Mouse (Mus musculus): Measurements from ENCODE around the gene Psenen.

DNA sequence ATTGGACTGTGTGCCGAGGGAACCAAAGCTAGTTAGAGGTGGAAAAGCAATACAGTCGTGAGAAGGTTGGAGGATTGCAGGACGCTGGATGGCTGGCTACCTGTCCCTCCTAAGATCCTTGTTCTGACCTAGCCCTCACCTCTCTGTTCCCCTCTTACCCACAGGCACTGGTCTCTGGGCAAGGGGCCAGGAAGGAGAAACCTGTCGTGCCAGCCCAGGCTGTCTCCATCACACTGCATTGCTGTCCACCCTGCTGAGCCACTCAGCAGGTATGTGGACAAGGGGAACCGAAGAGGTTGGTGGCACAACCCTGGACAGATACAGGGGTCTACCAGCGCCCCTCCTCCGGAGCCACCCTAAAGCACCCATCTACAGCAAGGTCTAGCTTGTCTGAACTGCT is 37.2 kb upstream of the Psenen start:
- TF ChIP-seq CTCF (conservative IDR thresholded peaks at IDR 0.05; ENCODE audit: low read length), result no peak
- TF ChIP-seq NANOG (IDR thresholded peaks at IDR 0.05; ENCODE audit: borderline replicate concordance, low read length), result no peak
